Mouse (Mus musculus) cerebellum, adult (tissue): ENCODE data around the gene Prrg3.
"Not testable (repeated sequence)": the region's sequence is repeated elsewhere in the genome, so short reads cannot be mapped to it uniquely, and the experiment has no call there.

Experiments
- ATAC-seq: cut with Nextera tagmentation; 2 replicates; pipeline ENCODE4 v1.9.2; 2017; ENCODE audit warnings: mild to moderate bottlenecking, moderate library complexity, mixed read lengths; ENCODE audit not compliant: insufficient number of reproducible peaks, low FRiP score, low TSS enrichment

The Prrg3 gene

GRCm38 (mm10) chrX:71962073-71963051, at the start of gene Prrg3:
Prrg3 (plus strand) TSS chrX:71962624.
- ATAC-seq: peak; percentile 73

- ATAC-seq: no peak
These were observed 15.8 kb upstream of the Prrg3 start for GRCm38 (mm10) chrX:71946631-71947030.

- no peak for ATAC-seq
These were observed 4.1 kb upstream of the Prrg3 start for GRCm38 (mm10) chrX:71958366-71958765.

- ATAC-seq: no peak
These were observed 970 bp downstream of the Prrg3 start for GRCm38 (mm10) chrX:71963275-71963912.

GRCm38 (mm10) chrX:71968216-71968615, 5.8 kb downstream of the Prrg3 start:
- no peak for ATAC-seq

GRCm38 (mm10) chrX:71968816-71969215, 6.4 kb downstream of the Prrg3 start:
- no peak for ATAC-seq

- no peak for ATAC-seq
These were observed 8.9 kb downstream of the Prrg3 start for GRCm38 (mm10) chrX:71971325-71971724.

- ATAC-seq: no peak
These were observed 10.3 kb downstream of the Prrg3 start, which contains the start of gene Fate1 for GRCm38 (mm10) chrX:71972686-71973085. Fate1 (plus strand) TSS chrX:71972986.

- not testable (repeated sequence) for ATAC-seq
These were observed 15.3 kb downstream of the Prrg3 start for GRCm38 (mm10) chrX:71977681-71978080.

- ATAC-seq: no peak
These were observed 18.0 kb downstream of the Prrg3 start for GRCm38 (mm10) chrX:71980443-71980842.

- ATAC-seq: no peak
These were observed 18.9 kb downstream of the Prrg3 start for GRCm38 (mm10) chrX:71981322-71981721.

- ATAC-seq: no peak
These were observed 20.8 kb downstream of the Prrg3 start for GRCm38 (mm10) chrX:71983205-71983604.

GRCm38 (mm10) chrX:71983775-71984174, 21.4 kb downstream of the Prrg3 start:
- ATAC-seq: no peak

GRCm38 (mm10) chrX:71991549-71991948, 29.1 kb downstream of the Prrg3 start, which contains the start of gene Cnga2:
Cnga2 (plus strand) TSS chrX:71991849.
- no peak for ATAC-seq

- no peak for ATAC-seq
These were observed 33.5 kb downstream of the Prrg3 start for GRCm38 (mm10) chrX:71995972-71996371.

- no peak for ATAC-seq
These were observed 47.5 kb downstream of the Prrg3 start for GRCm38 (mm10) chrX:72009930-72010329.

- no peak for ATAC-seq
These were observed 49.8 kb downstream of the Prrg3 start for GRCm38 (mm10) chrX:72012236-72012635.

GRCm38 (mm10) chrX:72012804-72013203, 50.4 kb downstream of the Prrg3 start:
- no peak for ATAC-seq

- no peak for ATAC-seq
These were observed 59.8 kb downstream of the Prrg3 start for GRCm38 (mm10) chrX:72022241-72022640.
